Mouse (Mus musculus) neural tube, embryonic 14.5 days (tissue): ENCODE results near the gene Ebna1bp2. TPM values are rescaled to one million over a fixed set of nuclear protein-coding genes. Genes with fewer than 3 reads are reported as not detected.

Experiments
- ATAC-seq: fragments of 200-750 bp; cut with Nextera tagmentation; 2 replicates; pipeline ENCODE4 v1.8.0; 2017; ENCODE audit warnings: low read depth, mild to moderate bottlenecking, moderate TSS enrichment, moderate library complexity
- H3K27ac ChIP-seq: fragments of 300-500 bp; sonication (generic); 2 replicates; pipeline ENCODE4 v1.5.1; 2014; ENCODE audit warnings: low read depth, mild to moderate bottlenecking, control low read depth, low read length, moderate library complexity, mixed read lengths
- H3K27me3 ChIP-seq: fragments of 300-500 bp; sonication (generic); 2 replicates; pipeline ENCODE4 v1.6.1; 2014; ENCODE audit warnings: low read length; ENCODE audit not compliant: control insufficient read depth, insufficient read depth
- H3K36me3 ChIP-seq: fragments of 300-500 bp; sonication (generic); 2 replicates; pipeline ENCODE4 v1.6.1; 2014; ENCODE audit warnings: low read length, mixed read lengths; ENCODE audit not compliant: control insufficient read depth, insufficient read depth
- H3K4me1 ChIP-seq: fragments of 300-500 bp; sonication (generic); 2 replicates; pipeline ENCODE4 v1.6.1; 2014; ENCODE audit warnings: low read length; ENCODE audit not compliant: control insufficient read depth, insufficient read depth
- H3K4me2 ChIP-seq: fragments of 300-500 bp; sonication (generic); 2 replicates; pipeline ENCODE4 v1.6.1; 2014; ENCODE audit warnings: mild to moderate bottlenecking, low read depth, low read length, control low read depth
- H3K4me3 ChIP-seq: fragments of 300-500 bp; sonication (generic); 2 replicates; pipeline ENCODE4 v1.5.1; 2014; ENCODE audit warnings: low read depth, low read length, control low read depth, mixed read lengths
- H3K9ac ChIP-seq: fragments of 300-500 bp; sonication (generic); replicated peaks from 2 replicates; pipeline ENCODE4 v1.6.1; 2014; ENCODE audit warnings: low read depth, mild to moderate bottlenecking, control low read depth, low read length, mixed read lengths
- H3K9me3 ChIP-seq: fragments of 300-500 bp; sonication (generic); 2 replicates; pipeline ENCODE4 v1.6.1; 2016; ENCODE audit warnings: low read length; ENCODE audit not compliant: control insufficient read depth
- WGBS: fragments of 180-500 bp; shearing (Covaris S2); extraction: QIAGEN DNeasy Blood & Tissue Kit; methylation state at CpG from one replicate; pipeline ENCODE4 v1.1.7; 2014; 5-methylcytosine and 5-hydroxymethylcytosine counted together
- polyA plus RNA-seq: library from polyadenylated mRNA; unstranded; fragments of >200 nt; fragmentation: Nextera tagmentation; extraction: Ambion mirVana; gene quantifications from 2 replicates; pipeline ENCODE4 v1.2.1, GENCODE M21; 2014

Ebna1bp2 gene
- polyA plus RNA-seq, 1 experiment from 2014 or later: 100.0 TPM

GRCm38 (mm10) chr4:118609836-118610235 is 10.8 kb upstream of the Ebna1bp2 start:
- Histone ChIP-seq H3K27me3 (no peaks in the 10 kb centered on the region), H3K27ac (no peak overlapping the region), H3K9ac (no peak overlapping the region), H3K4me2 (no peak overlapping the region), H3K9me3 (no peaks in the 10 kb centered on the region), H3K4me3 (no peak overlapping the region), H3K36me3 (no peaks in the 10 kb centered on the region), H3K4me1 (no peaks in the 10 kb centered on the region)
- 79% methylated on average over 3 of the region's 3 CpGs for WGBS
- no peak for ATAC-seq

DNA sequence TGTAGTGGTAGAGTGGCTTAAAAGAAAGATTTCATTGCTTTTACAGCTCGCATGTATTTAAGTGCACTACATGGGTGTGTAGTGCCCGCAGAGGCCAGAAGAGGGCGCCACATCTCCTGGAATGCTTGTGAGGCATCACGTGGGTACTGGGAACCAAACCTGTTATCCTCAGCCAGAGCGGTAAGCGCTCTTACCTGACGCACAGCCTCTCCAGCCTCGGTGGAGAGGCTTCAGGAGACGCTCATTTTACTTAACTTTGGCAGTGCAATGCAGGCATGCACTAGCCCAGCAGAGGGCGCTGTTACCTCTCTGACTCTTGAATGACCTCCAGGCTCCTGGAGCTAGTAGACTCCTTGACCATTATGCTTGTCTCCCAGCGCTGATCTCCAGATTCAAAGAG is 8.0 kb upstream of the Ebna1bp2 start:
- Histone ChIP-seq H3K4me2 (no peak overlapping the region), H3K9me3 (no peaks in the 10 kb centered on the region), H3K27ac (no peak overlapping the region), H3K27me3 (no peaks in the 10 kb centered on the region), H3K9ac (no peak overlapping the region), H3K36me3 (no peaks in the 10 kb centered on the region), H3K4me3 (no peak overlapping the region), H3K4me1 (no peaks in the 10 kb centered on the region)
- no peak for ATAC-seq
- WGBS: 25% methylated on average over 11 of the region's 11 CpGs

DNA sequence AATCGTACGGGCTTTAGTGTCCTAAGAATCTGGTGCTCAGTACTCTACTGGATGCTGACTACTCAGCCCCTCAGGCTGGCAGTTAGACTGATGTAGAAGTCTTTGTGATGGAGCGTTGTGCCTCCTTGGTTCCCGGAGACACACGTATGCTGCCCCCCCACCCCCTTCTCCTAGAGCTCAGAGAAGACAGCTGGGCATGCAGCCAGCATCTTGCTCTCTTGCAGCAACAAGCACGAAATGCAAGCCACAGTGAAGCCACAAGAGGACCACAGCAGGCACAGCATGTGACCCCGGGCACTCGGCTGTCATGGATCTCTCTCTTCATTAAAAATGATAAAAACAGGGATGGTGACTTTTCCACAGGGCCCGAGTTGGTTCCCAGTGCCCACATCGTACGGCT is 5.2 kb upstream of the Ebna1bp2 start:
- Histone ChIP-seq H3K4me1 (no peaks in the 10 kb centered on the region), H3K9ac (no peak overlapping the region), H3K4me3 (no peak overlapping the region), H3K27ac (no peak overlapping the region), H3K36me3 (no peaks in the 10 kb centered on the region), H3K9me3 (no peaks in the 10 kb centered on the region), H3K27me3 (no peaks in the 10 kb centered on the region), H3K4me2 (no peak overlapping the region)
- ATAC-seq: no peak
- 77% methylated on average over 11 of the region's 11 CpGs for WGBS

- Histone ChIP-seq H3K27me3 (no peaks in the 10 kb centered on the region), H3K9me3 (no peaks in the 10 kb centered on the region), H3K36me3 (peaks cover 21% of the 10 kb centered on the region), H3K4me3 (peak overlapping the region; percentile 57), H3K4me2 (peak overlapping the region; percentile 82), H3K4me1 (peaks cover 7% of the 10 kb centered on the region), H3K9ac (peak overlapping the region; percentile 43), H3K27ac (no peak overlapping the region)
- ATAC-seq: no peak
- under 1% methylated on average over 23 of the region's 23 CpGs for WGBS
These were observed 345 bp downstream of the Ebna1bp2 start for GRCm38 (mm10) chr4:118620967-118621320.

- ATAC-seq: no peak
These were observed 1.2 kb downstream of the Ebna1bp2 start for GRCm38 (mm10) chr4:118621781-118622180.

DNA sequence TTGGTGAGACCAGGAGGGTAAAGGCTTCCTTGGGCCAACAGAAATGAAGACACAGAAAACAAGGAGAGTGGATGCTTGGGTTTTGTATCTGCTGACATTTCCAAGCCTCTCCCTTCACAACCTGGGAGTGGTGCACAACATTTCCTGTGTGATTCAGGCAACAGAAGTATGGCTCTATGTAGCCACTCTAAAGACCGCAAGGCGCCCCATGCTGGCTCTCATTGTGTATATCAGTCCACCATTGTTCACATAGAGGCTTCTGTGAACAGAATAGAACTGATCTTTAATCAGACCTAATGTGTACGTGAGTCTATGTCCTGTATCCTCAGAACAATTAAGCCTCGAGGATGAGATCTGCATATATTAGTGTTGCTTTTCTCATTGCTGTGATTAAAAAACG is 9.7 kb downstream of the Ebna1bp2 start:
- Histone ChIP-seq H3K4me2 (no peak overlapping the region), H3K27ac (no peak overlapping the region), H3K36me3 (peaks cover 40% of the 10 kb centered on the region), H3K9me3 (no peaks in the 10 kb centered on the region), H3K9ac (no peak overlapping the region), H3K4me1 (no peaks in the 10 kb centered on the region), H3K4me3 (no peak overlapping the region), H3K27me3 (no peaks in the 10 kb centered on the region)
- no peak for ATAC-seq
- WGBS: 84% methylated on average over 5 of the region's 5 CpGs

More at GRCm38 (mm10) chr4:118621781-118622180, 1.2 kb downstream of the Ebna1bp2 start:
- Histone ChIP-seq H3K36me3 (peaks cover 28% of the 10 kb centered on the region), H3K9me3 (no peaks in the 10 kb centered on the region), H3K4me3 (peak overlapping the region; percentile 57), H3K9ac (peak overlapping the region; percentile 43; the same call in 1 of the 2 replicates), H3K27me3 (no peaks in the 10 kb centered on the region), H3K4me1 (peaks cover 7% of the 10 kb centered on the region), H3K27ac (no peak overlapping the region), H3K4me2 (peak overlapping the region; percentile 82)
- 90% methylated on average over 9 of the region's 9 CpGs for WGBS

DNA sequence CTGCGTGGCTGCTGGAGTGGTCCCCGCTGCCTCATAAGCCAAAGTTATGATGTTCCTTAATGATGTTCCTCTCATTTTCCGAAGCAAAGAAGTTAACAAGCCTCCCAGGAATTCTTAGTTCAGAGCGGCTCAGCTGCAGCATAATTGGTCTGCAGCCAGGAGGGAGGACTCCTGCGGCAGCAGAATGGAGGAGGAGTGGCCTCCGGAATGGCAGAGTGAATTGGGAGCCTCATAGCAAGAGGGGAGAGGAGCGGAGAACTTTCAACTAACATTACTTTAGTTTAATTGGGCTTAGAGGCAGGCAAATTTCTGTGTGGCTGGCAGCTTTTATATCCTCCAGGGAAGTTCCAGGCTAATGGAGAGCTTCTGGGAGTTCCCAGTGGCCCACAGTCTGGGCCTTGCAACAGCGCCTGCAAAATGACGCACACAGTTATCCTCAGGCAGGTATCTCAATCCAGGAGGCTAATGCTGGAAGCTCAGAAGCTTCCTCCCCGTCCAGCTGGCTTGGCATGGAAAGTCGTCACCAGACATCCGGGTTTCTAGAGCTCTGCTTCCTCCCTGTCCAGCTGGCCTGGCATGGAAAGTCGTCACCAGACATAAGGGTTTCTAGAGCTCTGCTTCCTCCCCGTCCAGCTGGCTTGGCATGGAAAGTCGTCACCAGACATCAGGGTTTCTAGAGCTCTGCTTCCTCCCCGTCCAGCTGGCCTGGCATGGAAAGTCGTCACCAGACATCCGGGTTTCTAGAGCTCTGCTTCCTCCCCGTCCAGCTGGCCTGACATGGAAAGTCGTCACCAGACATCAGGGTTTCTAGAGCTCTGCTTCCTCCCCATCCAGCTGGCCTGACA is 22.0 kb downstream of the Ebna1bp2 start:
- no peaks in the 10 kb centered on the region for H3K9me3 ChIP-seq
- no peaks in the 10 kb centered on the region for H3K4me1 ChIP-seq
- H3K27me3 ChIP-seq: no peaks in the 10 kb centered on the region
- no peak overlapping the region for H3K4me3 ChIP-seq
- 36% methylated on average over 20 of the region's 20 CpGs for WGBS
- ATAC-seq: peak; percentile 74; the same call in 1 of the 2 replicates
- H3K36me3 ChIP-seq: no peaks in the 10 kb centered on the region
- no peak overlapping the region for H3K4me2 ChIP-seq
- H3K9ac ChIP-seq: no peak overlapping the region
- no peak overlapping the region for H3K27ac ChIP-seq

GRCm38 (mm10) chr4:118645234-118645633 is 24.6 kb downstream of the Ebna1bp2 start:
- no peak overlapping the region for H3K27ac ChIP-seq
- H3K36me3 ChIP-seq: no peaks in the 10 kb centered on the region
- H3K27me3 ChIP-seq: no peaks in the 10 kb centered on the region
- H3K4me1 ChIP-seq: no peaks in the 10 kb centered on the region
- H3K9ac ChIP-seq: no peak overlapping the region
- no peak overlapping the region for H3K4me2 ChIP-seq
- no peaks in the 10 kb centered on the region for H3K9me3 ChIP-seq
- H3K4me3 ChIP-seq: no peak overlapping the region
- no peak for ATAC-seq
- 5% methylated on average over 2 of the region's 2 CpGs for WGBS

DNA sequence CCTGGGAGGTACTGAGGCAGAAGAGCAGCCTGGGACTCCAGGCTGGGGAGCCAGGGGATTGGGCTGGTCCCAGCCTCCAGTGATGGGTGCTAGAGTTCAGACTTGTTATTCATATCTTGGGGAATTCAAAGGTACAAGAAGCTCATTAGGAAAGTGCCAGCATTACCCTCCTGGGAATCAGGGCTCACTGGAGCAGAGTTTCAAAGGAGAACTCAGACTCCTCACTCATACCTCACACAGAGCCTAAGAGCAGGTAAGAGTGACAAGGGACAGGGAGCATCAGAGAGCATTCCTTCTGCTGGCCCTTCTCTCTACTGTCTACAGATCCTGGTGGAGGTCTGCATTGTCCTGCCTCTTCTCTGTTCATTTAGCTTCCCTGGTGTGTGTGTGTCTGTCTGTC is 38.1 kb downstream of the Ebna1bp2 start, which contains the start of gene Olfr62:
Olfr62 (plus strand) TSS at position 301 of the 400 bp plus-strand sequence.
- H3K36me3 ChIP-seq: no peaks in the 10 kb centered on the region
- H3K9ac ChIP-seq: no peak within 1 kb of the TSS
- no peak within 1 kb of the TSS for H3K4me2 ChIP-seq
- no peaks in the 10 kb centered on the region for H3K9me3 ChIP-seq
- no peaks in the 10 kb centered on the region for H3K27me3 ChIP-seq
- no peak for ATAC-seq
- H3K27ac ChIP-seq: no peak within 1 kb of the TSS
- H3K4me3 ChIP-seq: no peak within 1 kb of the TSS
- no peaks in the 10 kb centered on the region for H3K4me1 ChIP-seq
